Mouse (Mus musculus): ENCODE measurements at regions not wholly inside any gene's neighbourhood (a gene's known extent, or its start where the extent isn't known, plus 50 kb on each side); places are given as distances from the start of the nearest gene placed in this dataset.

- intact Hi-C loops (cut with DNase I): no loop called here
- DNase-seq: no peak
These were observed 335.8 kb upstream of the Rasgrp1 start for GRCm38 (mm10) chr2:117678650-117679049.

- DNase-seq: no peak
- intact Hi-C loops (cut with DNase I): no loop called here
These were observed 343.1 kb upstream of the Rasgrp1 start for GRCm38 (mm10) chr2:117685836-117686453.

- intact Hi-C loops (cut with DNase I): no loop called here
- no peak for DNase-seq
These were observed 350.7 kb upstream of the Rasgrp1 start for GRCm38 (mm10) chr2:117693537-117693936.

- no peak for DNase-seq
These were observed 367.5 kb upstream of the Rasgrp1 start for GRCm38 (mm10) chr2:117710173-117710813.

GRCm38 (mm10) chr2:117724066-117724465 lies 381.3 kb upstream of the Rasgrp1 start:
- DNase-seq: no peak
- intact Hi-C loops (cut with DNase I): no loop called here

More at GRCm38 (mm10) chr2:117710173-117710813, 367.5 kb upstream of the Rasgrp1 start:
- intact Hi-C loops (cut with DNase I): no loop called here

GRCm38 (mm10) chr2:117731253-117731652 lies 380.4 kb upstream of the Thbs1 start:
- DNase-seq: no peak
- intact Hi-C loops (cut with DNase I): no loop called here

GRCm38 (mm10) chr2:117742413-117742812 lies 369.3 kb upstream of the Thbs1 start:
- DNase-seq: no peak
- intact Hi-C loops (cut with DNase I): no loop called here

- DNase-seq: no peak
- intact Hi-C loops (cut with DNase I): no loop called here
These were observed 367.8 kb upstream of the Thbs1 start for GRCm38 (mm10) chr2:117743901-117744300.

GRCm38 (mm10) chr2:117745767-117746166 lies 365.9 kb upstream of the Thbs1 start:
- DNase-seq: no peak
- intact Hi-C loops (cut with DNase I): no loop called here

- intact Hi-C loops (cut with DNase I): no loop called here
These were observed 364.5 kb upstream of the Thbs1 start for GRCm38 (mm10) chr2:117747136-117747535.

GRCm38 (mm10) chr2:117748892-117749291 lies 362.8 kb upstream of the Thbs1 start:
- DNase-seq: no peak
- intact Hi-C loops (cut with DNase I): no loop called here

More at GRCm38 (mm10) chr2:117747136-117747535, 364.5 kb upstream of the Thbs1 start:
- DNase-seq: no peak

- intact Hi-C loops (cut with DNase I): no loop called here
- no peak for DNase-seq
These were observed 352.1 kb upstream of the Thbs1 start for GRCm38 (mm10) chr2:117759491-117760013.

- DNase-seq: no peak
- intact Hi-C loops (cut with DNase I): no loop called here
These were observed 348.0 kb upstream of the Thbs1 start for GRCm38 (mm10) chr2:117763631-117764030.

GRCm38 (mm10) chr2:117765572-117765971 lies 346.1 kb upstream of the Thbs1 start:
- intact Hi-C loops (cut with DNase I): no loop called here
- no peak for DNase-seq

- no peak for DNase-seq
- intact Hi-C loops (cut with DNase I): no loop called here
These were observed 345.2 kb upstream of the Thbs1 start for GRCm38 (mm10) chr2:117766450-117766849.

- DNase-seq: no peak
- intact Hi-C loops (cut with DNase I): no loop called here
These were observed 342.1 kb upstream of the Thbs1 start for GRCm38 (mm10) chr2:117769402-117770114.

GRCm38 (mm10) chr2:117770115-117770485 lies 341.6 kb upstream of the Thbs1 start:
- no peak for DNase-seq

GRCm38 (mm10) chr2:117780287-117780686 lies 331.4 kb upstream of the Thbs1 start:
- intact Hi-C loops (cut with DNase I): loop anchor here (5.0 kb wide), 1 partner anchor 332 kb away; the partner anchor contains the start of gene Thbs1
- DNase-seq: no peak

More at GRCm38 (mm10) chr2:117770115-117770485, 341.6 kb upstream of the Thbs1 start:
- intact Hi-C loops (cut with DNase I): no loop called here

GRCm38 (mm10) chr2:117780816-117781215 lies 330.9 kb upstream of the Thbs1 start:
- no peak for DNase-seq
- intact Hi-C loops (cut with DNase I): loop anchor here (5.0 kb wide), 1 partner anchor 331 kb away; the partner anchor contains the start of gene Thbs1

- intact Hi-C loops (cut with DNase I): no loop called here
- DNase-seq: no peak
These were observed 324.4 kb upstream of the Thbs1 start for GRCm38 (mm10) chr2:117787321-117787720.

GRCm38 (mm10) chr2:117794285-117794684 lies 317.4 kb upstream of the Thbs1 start:
- no peak for DNase-seq
- intact Hi-C loops (cut with DNase I): no loop called here

Measured in gastrocnemius, postnatal 36 days (tissue).